Mouse (Mus musculus) T-helper 17 cell (primary cell): Measurements from ENCODE around the gene Sbpl.

Experiments used
- in situ Hi-C, 2 experiments: fragments of 300-600 bp; cut with MboI, MseI; formaldehyde crosslinking; loops; 1 replicate in 1 of 2; 2 replicates in 1 of 2; pipeline ENCODE4 v1.15.1; 2025; ENCODE audit warnings: high pct_unique_total_duplicates in 2 of 2

Gene Sbpl

DNA sequence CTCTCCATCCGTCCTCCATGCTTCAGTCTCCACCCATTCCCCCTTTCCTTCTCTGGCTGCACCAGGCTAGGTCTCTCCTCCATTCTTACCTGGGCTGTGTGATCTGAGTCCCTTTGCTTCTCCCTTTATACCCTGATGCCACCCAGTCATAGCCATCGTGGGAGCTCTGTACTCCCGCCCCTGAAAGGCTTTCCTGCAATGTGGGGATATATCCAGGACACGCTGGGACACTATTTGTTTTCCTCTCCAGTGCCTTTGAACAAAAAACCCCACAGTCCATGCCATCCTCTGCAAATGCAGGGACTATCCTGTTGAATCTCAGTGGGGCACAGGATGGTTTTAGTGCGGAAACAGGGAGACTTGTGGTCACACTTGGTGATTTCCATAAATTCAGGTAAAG, at the start of gene Sbpl:
Gene Sbpl (minus strand): TSS at position 101 of the 400 bp plus-strand sequence.
- in situ Hi-C loops = loop anchor here in 1 of 2 experiments (5.0 kb wide), 1 partner anchor 103 kb away; no protein-coding TSS in a partner anchor

- in situ Hi-C loops = no loop called here
Measured at GRCm38 (mm10) chr17:24004071-24004665, 49.1 kb upstream of the Sbpl start.

GRCm38 (mm10) chr17:24000404-24000803, 45.3 kb upstream of the Sbpl start:
- in situ Hi-C loops = no loop called here

DNA sequence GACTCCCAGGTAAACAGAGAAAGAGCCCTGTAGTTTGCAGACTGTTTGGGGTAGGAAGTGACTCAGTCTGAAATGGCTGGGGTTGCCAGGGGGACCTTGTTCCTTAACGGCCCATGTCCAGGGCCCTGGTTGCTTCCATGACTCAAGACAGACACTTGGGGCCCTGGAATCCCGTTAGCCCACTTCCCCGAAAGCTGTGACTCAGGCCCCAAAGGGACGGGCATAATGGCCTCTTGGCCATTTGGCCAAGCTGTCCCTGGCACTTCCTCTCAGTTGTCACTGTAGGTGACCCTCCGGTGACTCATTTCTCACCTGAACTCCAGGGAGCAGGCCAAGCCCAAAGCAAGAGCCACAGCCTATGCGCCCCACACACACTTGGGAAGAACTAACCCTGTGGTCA, 43.3 kb upstream of the Sbpl start:
- in situ Hi-C loops = loop anchor here in 1 of 2 experiments (5.0 kb wide), 1 partner anchor 36 kb away; no protein-coding TSS in a partner anchor

DNA sequence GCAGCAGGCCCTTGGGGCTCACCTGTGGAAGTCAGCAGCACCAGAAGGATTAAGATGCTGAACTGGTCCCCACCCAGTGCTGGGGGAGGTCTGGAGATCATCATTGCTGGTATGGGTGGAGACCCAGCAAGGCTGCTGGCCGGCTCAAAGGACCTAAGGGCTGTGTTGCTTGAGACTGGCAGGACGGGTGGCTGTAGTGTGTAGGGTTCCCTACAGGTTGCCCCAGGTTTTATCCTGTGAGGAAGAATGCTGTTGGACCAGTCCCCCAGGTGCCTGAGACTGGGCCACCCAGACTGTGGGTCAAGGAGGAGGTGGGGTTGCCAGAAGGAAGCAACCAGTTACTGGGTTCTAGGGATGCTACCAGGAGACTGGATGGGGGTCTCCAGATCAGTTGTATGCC, 42.8 kb upstream of the Sbpl start, which contains the start of gene Prss22:
Gene Prss22 (minus strand): TSS at position 200 of the 400 bp plus-strand sequence.
- in situ Hi-C loops = loop anchor here in 1 of 2 experiments (5.0 kb wide), 1 partner anchor 36 kb away; no protein-coding TSS in a partner anchor

DNA sequence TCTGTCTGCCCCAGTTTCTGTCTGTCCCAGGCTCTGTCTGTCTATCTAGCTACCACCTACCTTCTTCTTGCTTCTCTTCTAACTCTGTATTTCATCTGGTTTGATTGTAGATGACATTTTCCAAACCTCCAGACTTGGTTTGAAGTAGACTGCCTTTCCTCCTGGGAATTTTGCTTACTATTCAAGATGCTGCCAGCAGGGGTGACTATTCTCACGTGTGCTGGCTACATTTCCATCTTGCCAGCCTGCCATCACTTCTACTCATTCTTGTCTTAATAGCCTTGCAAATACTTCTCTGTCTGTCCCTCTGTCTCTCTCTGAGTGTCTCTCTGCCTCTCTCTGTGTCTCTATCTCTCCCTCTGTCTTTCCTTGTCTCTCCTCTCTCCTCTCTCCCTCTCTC, 40.3 kb upstream of the Sbpl start:
- in situ Hi-C loops = loop anchor here in 1 of 2 experiments (5.0 kb wide), 1 partner anchor 33 kb away; no protein-coding TSS in a partner anchor

GRCm38 (mm10) chr17:23994667-23995066, 39.6 kb upstream of the Sbpl start:
- in situ Hi-C loops = loop anchor here in 1 of 2 experiments (5.0 kb wide), 1 partner anchor 32 kb away; no protein-coding TSS in a partner anchor

- in situ Hi-C loops = no loop called here
Measured at GRCm38 (mm10) chr17:23993559-23994428, 38.7 kb upstream of the Sbpl start.

DNA sequence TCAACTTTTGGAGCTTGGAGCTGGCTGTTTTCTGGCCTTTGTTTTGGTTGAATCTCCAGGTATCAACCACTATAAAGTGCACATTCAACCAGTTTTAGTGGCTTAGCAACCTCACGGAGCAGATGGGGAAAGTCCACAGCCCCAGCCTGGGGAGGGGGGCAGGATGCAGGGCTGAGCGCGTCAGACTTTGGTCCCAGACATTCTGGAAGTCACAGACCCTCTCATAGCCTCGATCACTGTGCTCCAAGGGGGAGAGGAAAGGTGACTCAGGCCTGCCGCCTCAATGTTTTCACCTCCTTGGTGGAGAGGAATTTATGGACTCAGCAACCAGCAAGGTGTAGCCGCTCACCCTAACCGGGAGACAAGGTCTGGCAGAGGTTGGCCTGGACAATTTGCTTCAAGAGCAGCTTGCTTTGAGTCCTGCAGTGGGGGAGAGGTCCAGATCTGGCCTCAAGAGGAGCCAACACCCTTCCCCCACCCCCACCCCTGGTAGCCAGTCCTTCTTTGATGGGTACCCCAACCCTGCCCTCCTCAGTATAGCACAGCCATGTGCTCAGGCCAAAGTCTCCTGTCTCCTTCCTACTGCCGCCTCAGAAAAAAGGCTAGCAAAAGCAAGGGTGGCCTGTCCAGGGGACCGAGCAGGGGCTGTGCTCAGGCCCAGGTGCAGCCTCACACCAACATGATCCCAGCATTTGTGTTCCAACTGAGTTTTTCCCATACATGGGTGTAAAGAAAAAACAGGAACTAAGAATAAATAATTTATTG, 37.9 kb upstream of the Sbpl start:
- in situ Hi-C loops = no loop called here

DNA sequence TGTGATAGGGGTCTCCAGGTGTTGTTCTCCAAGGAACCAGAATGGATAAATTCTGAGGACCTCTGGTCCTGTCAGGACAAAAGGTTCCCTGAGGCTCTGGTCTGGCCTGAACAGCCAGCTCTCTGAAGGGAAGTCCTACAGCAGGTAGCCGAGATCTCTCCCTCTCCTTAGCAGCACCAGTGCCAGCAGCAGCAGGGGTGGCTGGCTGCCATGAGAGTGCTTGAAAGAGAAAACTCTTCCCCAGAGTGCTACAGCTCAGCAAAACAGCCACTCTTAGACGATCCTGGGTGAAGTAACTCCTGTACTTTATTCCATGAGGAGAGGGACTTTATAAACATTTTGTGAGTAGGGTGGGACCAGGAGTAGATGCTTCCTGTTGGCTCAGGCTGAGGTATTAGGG, 34.7 kb upstream of the Sbpl start:
- in situ Hi-C loops = no loop called here

- in situ Hi-C loops = no loop called here
Measured at GRCm38 (mm10) chr17:23984989-23985388, 29.9 kb upstream of the Sbpl start.

DNA sequence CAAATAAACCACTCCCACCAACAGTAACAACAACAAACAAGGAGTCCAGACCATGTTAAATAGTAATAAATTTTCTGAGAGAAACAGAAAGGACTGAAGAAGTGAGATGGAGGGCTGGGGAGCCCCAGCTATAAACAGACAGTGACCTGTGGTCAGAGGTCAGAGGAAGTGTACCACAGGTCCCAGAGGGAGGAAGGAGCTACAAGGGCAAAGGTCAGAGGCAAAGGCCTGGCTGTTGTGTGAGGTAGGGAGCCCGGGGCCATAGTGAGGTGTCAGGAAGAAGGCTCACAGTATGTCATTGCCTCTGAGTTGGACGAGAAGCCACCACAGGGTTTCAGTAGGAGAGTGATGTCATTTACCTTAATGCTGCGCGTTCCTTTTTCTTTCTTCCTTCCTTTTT, 27.8 kb upstream of the Sbpl start:
- in situ Hi-C loops = no loop called here

GRCm38 (mm10) chr17:23980297-23980909, 25.3 kb upstream of the Sbpl start, which contains the start of gene Prss30:
Gene Prss30 (minus strand): TSS chr17:23980566.
- in situ Hi-C loops = no loop called here

GRCm38 (mm10) chr17:23979471-23979870, 24.4 kb upstream of the Sbpl start:
- in situ Hi-C loops = no loop called here

- in situ Hi-C loops = no loop called here
Measured at GRCm38 (mm10) chr17:23976665-23977064, 21.6 kb upstream of the Sbpl start.

DNA sequence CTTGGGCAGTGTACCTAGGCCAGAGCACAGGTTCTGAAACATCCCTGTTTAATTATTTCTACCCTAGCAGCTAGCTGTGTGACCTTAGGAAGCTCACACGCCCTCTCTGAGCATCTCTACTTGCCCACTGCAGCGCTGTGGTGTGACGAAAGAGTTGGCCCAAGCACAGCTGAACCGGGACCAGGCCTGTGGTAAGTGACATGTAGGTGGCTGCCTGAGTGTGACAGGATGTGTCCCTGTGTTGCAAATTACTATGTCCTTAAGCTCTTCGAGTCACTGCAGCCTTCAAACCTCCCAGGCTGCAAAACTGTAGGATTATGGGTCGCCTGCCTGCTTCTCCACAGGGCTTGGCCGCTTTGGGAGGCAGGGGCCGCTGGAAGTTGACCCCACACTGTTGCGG, 16.2 kb upstream of the Sbpl start:
- in situ Hi-C loops = no loop called here

DNA sequence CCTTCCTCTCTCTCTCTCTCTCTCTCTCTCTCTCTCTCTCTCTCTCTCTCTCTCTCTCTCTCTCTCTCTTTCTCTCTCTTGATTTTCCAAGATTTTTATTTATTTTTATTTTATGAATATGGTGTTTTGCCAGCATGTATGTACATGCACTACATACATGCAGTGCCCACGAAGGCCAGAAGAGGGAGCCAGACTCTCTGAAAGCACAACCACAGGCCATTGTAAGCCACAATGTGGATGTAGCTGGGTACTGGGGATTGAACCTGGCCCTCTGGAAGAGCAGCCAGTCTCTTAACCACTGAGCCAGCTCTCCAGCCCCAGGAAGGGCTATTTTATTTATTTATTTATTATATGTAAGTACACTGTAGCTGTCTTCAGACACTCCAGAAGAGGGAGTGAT, 14.2 kb upstream of the Sbpl start:
- in situ Hi-C loops = loop anchor here in 1 of 2 experiments (5.0 to 10.0 kb wide), 2 partner anchors 202 to 986 kb away; no protein-coding TSS in a partner anchor

GRCm38 (mm10) chr17:23968780-23969179, 13.7 kb upstream of the Sbpl start:
- in situ Hi-C loops = loop anchor here in 1 of 2 experiments (5.0 to 10.0 kb wide), 2 partner anchors 201 to 986 kb away; no protein-coding TSS in a partner anchor

- in situ Hi-C loops = loop anchor here in 1 of 2 experiments (5.0 to 10.0 kb wide), 2 partner anchors 200 to 988 kb away; no protein-coding TSS in a partner anchor
Measured at GRCm38 (mm10) chr17:23966658-23967401, 11.8 kb upstream of the Sbpl start.
